Mouse (Mus musculus): ENCODE measurements at regions not wholly inside any gene's neighbourhood (a gene's known extent, or its start where the extent isn't known, plus 50 kb on each side); places are given as distances from the start of the nearest gene placed in this dataset.

- ATAC-seq (ENCODE audit: insufficient number of reproducible peaks, low FRiP score, low TSS enrichment, low read depth): no peak
- Histone ChIP-seq H3K4me3 (no peak overlapping the region), H3K4me2 (no peak overlapping the region), H3K9me3 (no peaks in the 10 kb centered on the region), H3K27ac (no peak overlapping the region), H3K4me1 (no peaks in the 10 kb centered on the region), H3K27me3 (no peaks in the 10 kb centered on the region), H3K9ac (no peak overlapping the region), H3K36me3 (no peaks in the 10 kb centered on the region)
- 47% methylated on average over 4 of the region's 4 CpGs for WGBS
Observed at GRCm38 (mm10) chr13:5779410-5779809, 81.9 kb upstream of the Klf6 start.

- H3K4me1 ChIP-seq: no peaks in the 10 kb centered on the region
- H3K27me3 ChIP-seq: no peaks in the 10 kb centered on the region
- no peak for ATAC-seq (ENCODE audit: insufficient number of reproducible peaks, low FRiP score, low TSS enrichment, low read depth)
- H3K27ac ChIP-seq: no peak overlapping the region
- no peak overlapping the region for H3K4me2 ChIP-seq
- no peaks in the 10 kb centered on the region for H3K36me3 ChIP-seq
- H3K9me3 ChIP-seq: no peaks in the 10 kb centered on the region
- no peak overlapping the region for H3K9ac ChIP-seq
- no peak overlapping the region for H3K4me3 ChIP-seq
- WGBS: 96% methylated on average over 1 of the region's 1 CpGs
Observed at GRCm38 (mm10) chr13:5782540-5782939, 78.7 kb upstream of the Klf6 start.

- Histone ChIP-seq H3K4me3 (no peak overlapping the region), H3K9ac (no peak overlapping the region), H3K4me1 (no peaks in the 10 kb centered on the region), H3K4me2 (no peak overlapping the region), H3K27me3 (no peaks in the 10 kb centered on the region), H3K36me3 (no peaks in the 10 kb centered on the region), H3K27ac (no peak overlapping the region), H3K9me3 (no peaks in the 10 kb centered on the region)
- no peak for ATAC-seq (ENCODE audit: insufficient number of reproducible peaks, low FRiP score, low TSS enrichment, low read depth)
Observed at GRCm38 (mm10) chr13:5787114-5787513, 74.2 kb upstream of the Klf6 start.

GRCm38 (mm10) chr13:5789302-5789701 lies 72.0 kb upstream of the Klf6 start:
- WGBS: 81% methylated on average over 3 of the region's 3 CpGs
- Histone ChIP-seq H3K4me2 (no peak overlapping the region), H3K4me1 (no peaks in the 10 kb centered on the region), H3K27ac (no peak overlapping the region), H3K36me3 (no peaks in the 10 kb centered on the region), H3K27me3 (no peaks in the 10 kb centered on the region), H3K4me3 (no peak overlapping the region), H3K9me3 (no peaks in the 10 kb centered on the region), H3K9ac (no peak overlapping the region)
- no peak for ATAC-seq (ENCODE audit: insufficient number of reproducible peaks, low FRiP score, low TSS enrichment, low read depth)

GRCm38 (mm10) chr13:5802079-5802478 lies 59.2 kb upstream of the Klf6 start:
- 17% methylated on average over 7 of the region's 7 CpGs for WGBS
- ATAC-seq (ENCODE audit: insufficient number of reproducible peaks, low FRiP score, low TSS enrichment, low read depth): no peak
- Histone ChIP-seq H3K27me3 (no peaks in the 10 kb centered on the region), H3K27ac (0 out of 2 replicates have a peak overlapping the region, but pooled peaks have one; percentile 54), H3K4me3 (no peak overlapping the region), H3K4me1 (peaks cover 9% of the 10 kb centered on the region; the same call in 1 of the 2 replicates), H3K36me3 (no peaks in the 10 kb centered on the region), H3K4me2 (no peak overlapping the region), H3K9ac (no peak overlapping the region), H3K9me3 (no peaks in the 10 kb centered on the region)

- no peak overlapping the region for H3K4me2 ChIP-seq
- no peak overlapping the region for H3K9ac ChIP-seq
- WGBS: 63% methylated on average over 14 of the region's 14 CpGs
- no peaks in the 10 kb centered on the region for H3K27me3 ChIP-seq
- H3K9me3 ChIP-seq: no peaks in the 10 kb centered on the region
- no peak overlapping the region for H3K4me3 ChIP-seq
- ATAC-seq (ENCODE audit: insufficient number of reproducible peaks, low FRiP score, low TSS enrichment, low read depth): no peak
- H3K4me1 ChIP-seq: peaks cover 9% of the 10 kb centered on the region; the same call in 1 of the 2 replicates
- H3K27ac ChIP-seq: peak overlapping the region; percentile 17; the same call in 1 of the 2 replicates
- H3K36me3 ChIP-seq: no peaks in the 10 kb centered on the region
Observed at GRCm38 (mm10) chr13:5802826-5803225, 58.5 kb upstream of the Klf6 start.

GRCm38 (mm10) chr13:5803540-5804380 lies 57.5 kb upstream of the Klf6 start:
- Histone ChIP-seq H3K4me1 (peaks cover 9% of the 10 kb centered on the region; the same call in 1 of the 2 replicates), H3K4me2 (no peak overlapping the region), H3K9me3 (no peaks in the 10 kb centered on the region), H3K4me3 (no peak overlapping the region), H3K27ac (no peak overlapping the region), H3K36me3 (no peaks in the 10 kb centered on the region), H3K27me3 (no peaks in the 10 kb centered on the region), H3K9ac (no peak overlapping the region)
- ATAC-seq (ENCODE audit: insufficient number of reproducible peaks, low FRiP score, low TSS enrichment, low read depth): no peak
- 25% methylated on average over 6 of the region's 6 CpGs for WGBS

GRCm38 (mm10) chr13:5804381-5804941 lies 56.8 kb upstream of the Klf6 start:
- Histone ChIP-seq H3K4me3 (no peak overlapping the region), H3K27me3 (no peaks in the 10 kb centered on the region), H3K4me1 (peaks cover 9% of the 10 kb centered on the region; the same call in 1 of the 2 replicates), H3K9me3 (no peaks in the 10 kb centered on the region), H3K36me3 (no peaks in the 10 kb centered on the region), H3K4me2 (no peak overlapping the region), H3K27ac (no peak overlapping the region), H3K9ac (no peak overlapping the region)
- no peak for ATAC-seq (ENCODE audit: insufficient number of reproducible peaks, low FRiP score, low TSS enrichment, low read depth)
- WGBS: 53% methylated on average over 7 of the region's 7 CpGs

- Histone ChIP-seq H3K4me2 (no peak overlapping the region), H3K27ac (no peak overlapping the region), H3K4me1 (no peaks in the 10 kb centered on the region), H3K27me3 (no peaks in the 10 kb centered on the region), H3K9ac (no peak overlapping the region), H3K4me3 (no peak overlapping the region), H3K9me3 (no peaks in the 10 kb centered on the region), H3K36me3 (no peaks in the 10 kb centered on the region)
- WGBS: 83% methylated on average over 2 of the region's 2 CpGs
- ATAC-seq (ENCODE audit: insufficient number of reproducible peaks, low FRiP score, low TSS enrichment, low read depth): no peak
Observed at GRCm38 (mm10) chr13:5808380-5808779, 52.9 kb upstream of the Klf6 start.

All from limb, embryonic 15.5 days (tissue).